Mouse (Mus musculus) C2C12 (cell line): Measurements from ENCODE around the gene Zfp872. TPM values are rescaled to one million over a fixed set of nuclear protein-coding genes. Genes with fewer than 3 reads are reported as not detected.

Source experiments
- H3K27me3 ChIP-seq: one replicate; pipeline ENCODE4 v1.6.1; 2011; ENCODE audit not compliant: control insufficient read depth, insufficient read depth, insufficient read length
- H3K36me3 ChIP-seq: one replicate; pipeline ENCODE4 v1.6.1; 2011; ENCODE audit not compliant: control insufficient read depth, insufficient read depth
- H3K4me3 ChIP-seq: one replicate; pipeline ENCODE4 v1.5.1; 2011; ENCODE audit warnings: mild to moderate bottlenecking, control low read depth; ENCODE audit not compliant: poor library complexity, insufficient read depth, severe bottlenecking
- H3K79me2 ChIP-seq: one replicate; pipeline ENCODE4 v1.6.1; 2011; ENCODE audit not compliant: control insufficient read depth, insufficient read depth
- H3K79me3 ChIP-seq: one replicate; pipeline ENCODE4 v1.6.1; 2011; ENCODE audit warnings: low read depth, control low read depth
- H3ac ChIP-seq: one replicate; pipeline ENCODE3; 2011; ENCODE audit warnings: low read depth; ENCODE audit not compliant: control insufficient read depth, insufficient read length
- CEBPB ChIP-seq: IDR thresholded peaks from one replicate; pipeline ENCODE4 v1.6.1; 2011; ENCODE audit warnings: low read depth, mild to moderate bottlenecking, control low read depth, moderate library complexity
- CTCF ChIP-seq: IDR thresholded peaks from one replicate; pipeline ENCODE4 v1.5.1; 2011; ENCODE audit not compliant: control insufficient read depth, insufficient read depth, insufficient read length
- FOSL1 ChIP-seq: IDR thresholded peaks from one replicate; pipeline ENCODE4 v1.8.0; 2011; ENCODE audit warnings: mild to moderate bottlenecking, low read length; ENCODE audit not compliant: poor library complexity, insufficient read depth, severe bottlenecking
- MAX ChIP-seq: IDR thresholded peaks from one replicate; pipeline ENCODE4 v1.6.1; 2011; ENCODE audit warnings: mild to moderate bottlenecking, control low read depth
- MYOD1 ChIP-seq: IDR thresholded peaks from one replicate; pipeline ENCODE4 v1.6.1; 2011; ENCODE audit warnings: low read depth; ENCODE audit not compliant: control insufficient read depth, insufficient read length
- MYOG ChIP-seq: IDR thresholded peaks from one replicate; pipeline ENCODE4 v1.6.1; 2011; ENCODE audit not compliant: control insufficient read depth, insufficient read length; ENCODE audit errors: extremely low read depth
- USF1 ChIP-seq: IDR thresholded peaks from one replicate; pipeline ENCODE4 v1.6.1; 2011; ENCODE audit warnings: low read depth, mild to moderate bottlenecking, control low read depth, moderate library complexity
- polyA plus RNA-seq: library from polyadenylated mRNA; unstranded; fragments of >200 nt; fragmentation: generic; extraction: Trizol; gene quantifications from one replicate; pipeline ENCODE4 v1.2.1, GENCODE M21; 2012; ENCODE audit warnings: missing spikeins

The Zfp872 gene
- polyA plus RNA-seq, 1 experiment = not detected

DNA sequence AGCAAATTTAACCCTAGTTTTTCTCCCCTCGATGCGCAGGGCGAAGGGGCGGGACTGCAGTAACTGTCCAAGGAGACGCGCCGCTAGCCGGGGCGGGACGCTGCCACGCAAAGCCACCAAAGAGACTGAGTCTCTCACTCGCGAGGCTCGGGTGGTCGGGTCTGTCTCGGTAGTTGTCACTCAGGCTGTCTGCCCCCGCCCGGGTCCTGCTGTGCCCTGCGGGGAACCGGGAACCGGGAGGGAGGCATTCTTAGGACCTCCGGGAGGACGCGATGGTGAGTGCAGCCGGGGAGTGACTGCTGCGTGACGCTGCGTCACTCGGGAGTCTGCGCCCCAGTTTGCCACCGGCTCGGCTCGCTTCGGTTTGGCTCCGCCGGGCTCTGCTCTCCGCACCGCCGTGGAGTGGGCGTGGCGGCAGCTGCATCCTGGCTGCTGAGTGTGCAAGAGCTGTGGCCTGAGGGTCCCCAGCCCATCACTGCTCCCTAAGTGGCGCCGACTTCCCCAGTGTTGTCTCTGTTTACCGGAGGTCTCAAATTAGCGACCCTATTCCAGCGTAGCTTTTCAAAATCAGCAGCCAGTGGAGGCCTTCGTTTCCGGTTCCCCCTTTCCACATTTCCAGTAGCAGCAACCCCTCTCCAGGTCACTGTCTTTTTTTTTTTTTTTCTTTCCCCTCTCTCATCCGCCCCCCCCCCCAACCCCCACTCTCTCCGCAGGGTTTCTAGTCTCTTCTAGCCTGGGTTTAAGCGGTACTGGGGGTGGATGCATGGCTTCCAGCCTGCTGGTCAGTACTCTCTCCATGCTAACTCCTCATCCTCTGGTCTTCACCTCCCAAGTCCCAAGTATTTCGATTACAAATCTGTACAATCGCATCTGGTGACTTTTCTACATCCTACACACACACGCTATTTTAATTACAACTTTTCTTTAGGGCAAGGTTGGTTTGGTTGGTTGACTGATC lies 22.9 kb upstream of the Zfp872 start:
- Histone ChIP-seq H3K4me3 (no peak overlapping the region), H3K27me3 (no peaks in the 10 kb centered on the region), H3K79me2 (no peaks in the 10 kb centered on the region), H3K36me3 (no peaks in the 10 kb centered on the region), H3ac (peak overlapping the region; percentile 44), H3K79me3 (no peaks in the 10 kb centered on the region)
- TF ChIP-seq MYOD1 (no peak), USF1 (no peak), CTCF (no peak), CEBPB (no peak), MYOG (no peak), FOSL1 (no peak), MAX (no peak)

- Histone ChIP-seq H3ac (no peak overlapping the region), H3K4me3 (no peak overlapping the region)
- TF ChIP-seq CTCF (no peak), CEBPB (no peak), FOSL1 (no peak), USF1 (no peak), MYOD1 (no peak), MAX (no peak), MYOG (no peak)
These were observed 21.9 kb upstream of the Zfp872 start for GRCm38 (mm10) chr9:22165964-22166363.

GRCm38 (mm10) chr9:22166686-22167085 lies 21.2 kb upstream of the Zfp872 start:
- no peak for TF ChIP-seq MYOG
- no peak for TF ChIP-seq FOSL1
- TF ChIP-seq CTCF = no peak
- no peak for TF ChIP-seq USF1
- no peak for TF ChIP-seq MYOD1
- TF ChIP-seq MAX = no peak
- TF ChIP-seq CEBPB = no peak
- Histone ChIP-seq H3K4me3 (no peak overlapping the region), H3K36me3 (no peaks in the 10 kb centered on the region), H3ac (no peak overlapping the region), H3K27me3 (peaks cover 3% of the 10 kb centered on the region), H3K79me3 (no peaks in the 10 kb centered on the region), H3K79me2 (no peaks in the 10 kb centered on the region)

More at GRCm38 (mm10) chr9:22165964-22166363, 21.9 kb upstream of the Zfp872 start:
- Histone ChIP-seq H3K79me2 (no peaks in the 10 kb centered on the region), H3K27me3 (no peaks in the 10 kb centered on the region), H3K36me3 (no peaks in the 10 kb centered on the region), H3K79me3 (no peaks in the 10 kb centered on the region)

DNA sequence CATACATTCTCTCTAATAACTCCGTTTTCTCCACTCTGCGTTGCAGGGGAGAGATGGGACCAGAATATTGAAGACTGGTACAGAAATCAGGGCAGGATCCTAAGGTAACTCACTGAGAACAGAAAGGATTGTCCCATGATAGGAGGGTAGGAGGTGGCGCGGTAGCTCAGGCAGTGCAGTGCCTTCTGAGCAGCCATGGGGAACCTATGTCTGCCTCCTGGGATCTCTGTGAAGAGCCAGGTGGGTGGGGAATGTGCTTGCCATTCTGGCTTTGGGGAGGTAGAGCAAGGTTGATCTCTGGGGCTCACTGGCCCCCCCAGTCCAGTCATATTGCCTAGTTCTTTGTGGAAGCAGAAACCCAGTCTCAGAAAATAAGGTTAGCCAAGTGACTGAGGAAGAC lies 20.1 kb upstream of the Zfp872 start:
- Histone ChIP-seq H3K79me2 (no peaks in the 10 kb centered on the region), H3K27me3 (peaks cover 3% of the 10 kb centered on the region), H3K4me3 (no peak overlapping the region), H3K36me3 (no peaks in the 10 kb centered on the region), H3K79me3 (no peaks in the 10 kb centered on the region), H3ac (no peak overlapping the region)
- TF ChIP-seq CEBPB (no peak), CTCF (no peak), FOSL1 (no peak), MYOG (no peak), MYOD1 (no peak), USF1 (no peak), MAX (no peak)

DNA sequence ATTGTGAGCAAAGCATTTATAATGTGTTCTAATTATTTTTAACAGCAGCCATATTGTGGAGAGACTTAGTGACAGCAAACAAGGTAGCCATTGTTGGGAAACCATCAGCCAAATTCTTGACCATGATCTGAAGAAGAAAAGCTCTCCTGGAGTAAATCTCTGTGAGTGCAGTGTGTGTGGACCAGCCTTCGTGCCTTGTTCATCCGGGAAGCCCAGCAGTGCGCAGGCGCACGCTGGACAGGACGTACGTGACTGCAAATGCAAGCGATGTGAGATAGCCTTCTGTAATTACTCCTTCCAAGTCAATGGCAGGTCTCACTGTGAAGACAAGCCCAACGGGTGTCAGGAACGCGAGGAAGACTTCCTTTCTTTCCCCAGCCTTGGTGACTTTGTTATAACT lies 18.6 kb upstream of the Zfp872 start:
- Histone ChIP-seq H3K27me3 (peaks cover 3% of the 10 kb centered on the region), H3K79me2 (no peaks in the 10 kb centered on the region), H3K36me3 (no peaks in the 10 kb centered on the region), H3K4me3 (no peak overlapping the region), H3ac (no peak overlapping the region), H3K79me3 (no peaks in the 10 kb centered on the region)
- TF ChIP-seq CTCF (no peak), MYOD1 (no peak), MYOG (no peak), FOSL1 (no peak), USF1 (no peak), CEBPB (no peak), MAX (no peak)

GRCm38 (mm10) chr9:22172318-22172717 lies 15.6 kb upstream of the Zfp872 start:
- TF ChIP-seq CEBPB = no peak
- no peak for TF ChIP-seq MYOD1
- no peak for TF ChIP-seq MYOG
- TF ChIP-seq CTCF = no peak
- TF ChIP-seq USF1 = no peak
- peaks cover 3% of the 10 kb centered on the region for H3K27me3 ChIP-seq
- H3K79me2 ChIP-seq = no peaks in the 10 kb centered on the region
- no peaks in the 10 kb centered on the region for H3K36me3 ChIP-seq
- H3K4me3 ChIP-seq = no peak overlapping the region
- no peaks in the 10 kb centered on the region for H3K79me3 ChIP-seq
- H3ac ChIP-seq = no peak overlapping the region
